Mouse (Mus musculus): ENCODE measurements around the gene Grid2. TPM values are rescaled to one million over a fixed set of nuclear protein-coding genes. Genes with fewer than 3 reads are reported as not detected.

The Grid2 gene
- total RNA-seq, 2 experiments from 2014 or later, result 25.2 to 26.8 TPM

DNA sequence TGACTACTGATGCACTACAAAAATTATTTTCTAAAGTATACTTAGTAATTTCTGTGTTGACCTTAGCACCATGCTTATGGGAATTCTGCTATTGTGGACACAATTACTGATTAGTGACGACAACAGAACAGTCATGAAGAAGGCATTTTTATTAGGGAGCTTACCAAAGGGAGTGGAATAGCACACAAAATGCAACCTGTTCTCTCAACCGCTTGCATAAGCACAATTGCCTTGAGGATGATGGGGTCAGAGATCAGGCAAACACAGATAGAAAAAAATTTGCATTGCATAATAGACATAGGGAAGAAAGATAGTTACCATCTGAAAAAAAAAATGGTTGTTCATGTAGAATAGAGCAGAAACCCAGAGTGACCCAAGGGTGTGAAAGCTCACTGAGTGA lies 790.4 kb downstream of the Grid2 start:
- DNase-seq, result no peak
- intact Hi-C loops (cut with DNase I), result no loop called here

DNA sequence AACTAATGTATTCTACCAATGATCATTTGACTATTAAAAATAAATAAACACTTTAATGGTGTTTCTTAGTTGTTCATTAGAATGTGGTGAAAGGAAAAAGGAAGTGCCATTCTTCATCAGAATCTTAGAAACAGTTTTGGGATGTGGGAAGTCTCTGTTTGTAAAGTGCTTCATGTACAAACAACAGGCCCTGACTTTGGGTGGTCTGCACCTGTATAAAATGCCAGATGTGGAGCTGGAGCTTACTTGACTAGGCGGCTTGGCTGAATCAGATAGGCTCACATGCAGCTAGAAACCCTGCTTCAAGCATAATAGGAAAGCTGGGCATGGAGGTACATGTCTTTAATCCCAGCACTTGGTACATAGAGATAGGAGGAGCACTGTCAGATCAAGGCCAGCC lies 791.1 kb downstream of the Grid2 start:
- intact Hi-C loops (cut with DNase I), result no loop called here
- no peak for DNase-seq

DNA sequence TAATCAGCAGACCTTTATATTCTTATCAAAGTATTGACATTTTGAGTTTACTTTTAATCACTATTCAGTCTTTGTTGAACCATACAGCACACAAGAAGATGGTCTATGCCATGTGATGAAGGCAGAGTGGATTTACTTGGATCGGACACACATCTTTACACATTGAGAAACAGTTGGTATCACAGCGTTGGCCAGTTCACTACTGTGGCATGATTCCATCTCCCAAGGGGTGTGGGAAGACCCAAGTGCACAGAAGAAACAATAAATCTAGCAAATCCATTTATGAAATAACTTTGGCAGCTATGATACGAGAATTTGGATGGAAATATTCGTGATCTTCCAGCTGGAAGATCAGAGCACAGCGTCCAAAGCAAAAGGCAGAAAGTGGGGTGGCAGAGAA lies 792.3 kb downstream of the Grid2 start:
- DNase-seq, result peak; percentile 40
- intact Hi-C loops (cut with DNase I), result no loop called here

DNA sequence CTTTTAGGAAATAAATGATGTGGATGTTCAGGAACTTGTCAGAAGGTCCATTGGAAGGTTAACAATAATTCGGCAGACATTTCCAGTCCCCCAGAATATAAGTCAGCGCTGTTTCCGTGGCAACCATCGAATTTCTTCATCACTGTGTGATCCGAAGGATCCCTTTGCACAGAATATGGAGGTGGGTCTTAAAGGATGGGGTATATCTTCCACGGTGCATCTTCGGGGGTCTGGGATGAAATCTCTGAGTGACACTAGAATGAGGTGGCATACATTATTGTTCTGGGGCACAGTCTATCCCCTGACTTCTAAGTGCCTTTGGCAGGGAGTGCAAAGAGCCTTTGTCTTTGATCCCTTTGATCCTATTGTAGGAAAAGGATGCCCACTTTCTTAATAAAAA lies 808.2 kb downstream of the Grid2 start:
- no peak for DNase-seq
- intact Hi-C loops (cut with DNase I), result no loop called here

DNA sequence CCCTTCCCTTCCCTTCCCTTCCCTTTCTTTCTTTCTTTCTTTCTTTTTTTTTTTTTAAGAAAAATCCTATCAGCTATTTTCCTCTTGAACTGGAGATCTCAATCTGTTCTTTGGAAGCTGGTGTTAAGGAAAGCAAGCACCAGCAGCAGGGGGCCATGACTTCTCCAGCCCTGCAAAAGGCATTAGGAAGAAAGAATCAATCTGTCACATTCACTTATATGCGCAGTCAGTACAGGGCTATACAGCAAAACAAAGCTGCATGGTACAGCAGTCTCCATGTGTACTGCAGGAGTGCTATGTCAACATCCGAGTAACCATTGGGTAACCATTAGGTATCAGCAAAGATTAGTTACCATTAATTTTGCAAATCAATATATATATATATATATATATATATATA lies 809.0 kb downstream of the Grid2 start:
- intact Hi-C loops (cut with DNase I), result no loop called here
- DNase-seq, result peak; percentile 7

DNA sequence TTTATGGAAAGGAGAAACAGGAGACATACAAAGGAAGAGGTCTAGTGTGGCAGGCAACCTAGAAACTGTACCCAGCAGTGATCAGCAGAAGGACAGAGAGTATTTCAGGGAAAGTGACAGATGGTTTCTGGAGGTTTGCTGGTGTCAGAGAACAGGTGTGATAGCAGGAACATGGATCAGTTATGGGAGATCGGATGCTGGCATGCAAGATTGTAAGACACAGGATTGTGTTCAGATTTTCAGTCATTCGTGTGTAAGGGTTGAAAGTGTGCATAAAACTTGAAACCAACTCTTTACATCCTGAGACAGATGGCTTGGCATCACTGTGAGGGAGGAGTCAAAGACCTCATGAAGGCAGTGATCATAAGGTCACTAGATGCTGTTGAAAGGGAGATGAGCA lies 817.7 kb downstream of the Grid2 start:
- DNase-seq, result no peak
- intact Hi-C loops (cut with DNase I), result no loop called here

- DNase-seq, result no peak
- intact Hi-C loops (cut with DNase I), result no loop called here
Observed at GRCm38 (mm10) chr6:64077911-64078310, 822.2 kb downstream of the Grid2 start.

GRCm38 (mm10) chr6:64098662-64099061 lies 843.0 kb downstream of the Grid2 start:
- DNase-seq, result peak; percentile 63
- intact Hi-C loops (cut with DNase I), result no loop called here

GRCm38 (mm10) chr6:64114594-64114993 lies 858.9 kb downstream of the Grid2 start:
- DNase-seq, result no peak
- intact Hi-C loops (cut with DNase I), result no loop called here

GRCm38 (mm10) chr6:64136275-64136674 lies 880.6 kb downstream of the Grid2 start:
- intact Hi-C loops (cut with DNase I), result no loop called here
- no peak for DNase-seq

- no peak for DNase-seq
- intact Hi-C loops (cut with DNase I), result no loop called here
Observed at GRCm38 (mm10) chr6:64148613-64149012, 892.9 kb downstream of the Grid2 start.

GRCm38 (mm10) chr6:64174995-64175612 lies 919.4 kb downstream of the Grid2 start:
- no peak for DNase-seq
- intact Hi-C loops (cut with DNase I), result no loop called here

GRCm38 (mm10) chr6:64193646-64194045 lies 938.0 kb downstream of the Grid2 start:
- DNase-seq, result no peak
- intact Hi-C loops (cut with DNase I), result no loop called here

DNA sequence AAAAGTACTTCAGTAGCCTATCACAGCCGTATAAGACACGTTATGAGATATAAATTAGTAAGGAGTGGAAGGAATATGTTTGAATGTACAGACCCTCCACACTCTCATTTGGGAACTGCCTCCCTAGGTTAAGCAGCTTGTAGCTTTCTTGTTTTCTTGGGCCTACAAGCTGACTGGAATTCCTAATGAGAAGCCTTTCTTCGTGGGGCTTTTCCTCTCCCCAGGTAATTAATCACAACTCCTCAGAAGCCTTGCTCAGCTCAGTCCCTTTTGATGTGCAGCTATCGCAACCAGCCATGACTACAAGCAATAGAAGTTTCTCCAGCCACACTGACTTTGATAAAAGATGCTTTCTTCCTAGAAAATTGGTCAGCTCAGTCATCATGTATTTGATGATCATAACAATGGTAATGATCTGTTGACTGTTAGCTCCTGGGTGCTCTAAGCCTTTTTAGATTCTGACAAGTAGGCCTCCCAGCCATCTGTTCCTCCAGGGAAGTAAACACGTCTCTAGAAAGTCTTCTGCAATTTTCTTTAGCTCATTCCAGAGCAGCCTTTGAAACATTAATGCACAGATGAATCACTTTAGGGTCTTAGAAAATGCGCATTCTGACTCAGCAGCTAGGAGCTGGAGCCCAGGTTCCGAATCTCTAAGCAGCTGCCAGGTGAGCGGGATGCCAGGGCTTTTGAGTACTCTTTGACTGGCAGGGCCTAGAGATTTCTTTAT lies 946.9 kb downstream of the Grid2 start:
- intact Hi-C loops (cut with DNase I), result no loop called here
- no peak for DNase-seq

DNA sequence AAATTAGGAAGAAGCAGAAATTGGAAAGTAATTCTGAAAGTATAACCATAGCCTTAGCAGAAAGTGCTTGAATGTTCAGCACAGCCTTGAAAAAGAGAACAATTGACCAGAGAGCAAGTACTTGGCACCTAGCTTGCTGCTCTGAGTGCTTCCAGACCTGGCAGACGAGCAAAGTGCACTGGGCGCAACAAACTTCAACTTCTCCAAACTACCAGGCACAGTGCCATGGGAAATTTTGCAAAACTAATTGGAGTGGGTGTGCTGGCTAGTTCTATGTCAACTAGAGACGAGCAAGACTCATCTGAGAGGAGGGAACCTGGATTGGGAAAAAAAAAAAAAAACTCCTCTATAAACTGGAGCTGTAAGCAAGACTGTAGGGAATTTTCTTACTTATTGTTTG lies 980.7 kb downstream of the Grid2 start:
- intact Hi-C loops (cut with DNase I), result no loop called here
- DNase-seq, result peak; percentile 42

DNA sequence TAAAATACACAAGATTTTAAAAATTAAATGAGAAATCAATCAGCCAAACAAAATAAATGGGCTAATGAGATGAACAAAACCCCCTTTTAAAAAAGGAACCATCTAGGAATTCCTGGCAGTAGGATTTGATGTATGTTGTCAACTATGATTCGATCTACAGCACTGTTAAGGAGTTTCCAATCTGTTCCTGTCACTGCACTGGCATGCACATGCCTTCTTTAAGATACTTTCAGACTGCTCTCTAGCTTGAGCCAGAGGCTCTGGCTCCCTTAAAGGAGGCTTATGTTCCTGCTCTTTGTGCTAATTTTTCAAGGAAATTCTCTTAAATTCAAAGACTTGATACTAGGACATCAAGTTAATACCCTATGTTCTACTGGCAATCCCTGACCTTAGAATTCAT lies 984.9 kb downstream of the Grid2 start:
- DNase-seq, result no peak
- intact Hi-C loops (cut with DNase I), result no loop called here

GRCm38 (mm10) chr6:64245951-64246350 lies 990.3 kb downstream of the Grid2 start:
- intact Hi-C loops (cut with DNase I), result no loop called here
- DNase-seq, result no peak

GRCm38 (mm10) chr6:64251041-64251440 lies 995.4 kb downstream of the Grid2 start:
- intact Hi-C loops (cut with DNase I), result no loop called here
- no peak for DNase-seq

DNA sequence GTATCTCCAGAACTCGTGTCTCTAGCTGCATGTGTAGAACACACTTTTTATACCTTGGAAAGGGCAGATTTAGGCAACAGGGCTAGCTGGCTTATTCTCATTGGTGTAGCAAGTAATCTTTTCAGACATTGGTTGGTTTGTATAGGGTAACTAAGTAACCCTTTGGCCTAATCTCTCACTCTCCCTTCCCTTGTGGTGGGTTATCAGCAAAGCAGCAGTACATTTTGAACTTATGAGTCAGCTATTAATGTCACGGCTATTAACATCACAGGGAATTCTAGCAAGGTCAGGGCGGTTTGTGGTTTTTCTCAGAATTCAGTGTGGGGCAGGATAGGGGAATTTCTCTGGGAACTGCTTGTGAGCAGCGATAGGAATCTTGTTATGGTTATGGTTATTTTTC lies 1007.8 kb downstream of the Grid2 start:
- intact Hi-C loops (cut with DNase I), result no loop called here

DNA sequence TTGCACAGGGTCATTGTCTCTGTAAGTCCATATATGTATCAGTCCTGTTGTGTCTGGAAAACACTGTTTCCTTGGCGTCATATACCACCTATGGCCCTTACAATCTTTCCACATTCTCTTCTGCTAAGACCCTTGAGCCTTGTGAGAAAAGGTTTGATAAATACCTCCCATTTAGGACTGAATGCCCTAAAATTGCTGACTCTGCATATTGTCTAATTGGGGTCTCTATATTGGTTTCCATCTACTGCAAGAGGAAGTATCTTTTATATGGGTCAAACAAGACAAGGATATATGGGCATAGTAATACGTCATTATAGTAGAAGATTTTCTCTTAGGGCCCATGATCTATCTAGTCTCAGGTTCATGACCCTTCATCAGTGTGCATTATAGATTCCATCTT lies 1008.5 kb downstream of the Grid2 start:
- intact Hi-C loops (cut with DNase I), result no loop called here
- DNase-seq, result no peak

More for the DNA sequence above, 1007.8 kb downstream of the Grid2 start:
- DNase-seq, result no peak

DNA sequence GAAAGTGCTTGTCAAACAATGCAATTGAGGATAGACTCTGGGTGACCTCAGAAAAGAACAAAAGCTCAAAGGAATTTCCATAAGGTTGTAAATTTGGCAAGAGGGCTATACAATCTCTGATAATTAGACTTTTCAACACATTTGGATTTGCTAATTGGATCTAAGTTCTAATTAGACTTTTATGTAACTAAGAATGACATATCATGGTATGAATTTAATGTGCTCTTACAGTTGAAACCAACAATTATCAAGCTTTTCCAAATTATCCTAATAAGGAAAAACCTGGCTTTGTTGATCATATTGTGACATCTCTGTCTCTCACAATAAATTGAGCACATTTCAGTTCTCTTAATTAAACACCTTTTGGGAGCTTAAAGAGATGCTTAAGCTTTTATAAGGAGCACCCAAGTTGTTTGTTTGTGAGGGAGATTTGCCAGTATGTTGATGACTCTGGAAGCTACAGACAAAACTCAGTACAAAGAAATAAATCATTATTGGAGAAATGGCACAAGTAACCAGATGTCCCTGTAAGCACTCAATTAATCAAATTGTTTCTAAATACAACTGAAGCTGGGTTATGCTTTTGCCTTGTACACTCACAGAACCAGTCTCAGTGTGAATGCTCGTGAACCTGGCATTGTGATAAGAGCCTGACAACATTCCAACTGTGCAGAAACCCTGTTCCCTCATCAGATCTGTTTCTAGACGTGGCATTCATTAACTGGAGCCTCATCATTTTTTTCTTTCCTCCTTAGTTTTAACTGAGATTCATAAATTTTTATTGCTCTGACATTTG lies 1018.8 kb downstream of the Grid2 start:
- DNase-seq, result no peak
- intact Hi-C loops (cut with DNase I), result no loop called here

DNA sequence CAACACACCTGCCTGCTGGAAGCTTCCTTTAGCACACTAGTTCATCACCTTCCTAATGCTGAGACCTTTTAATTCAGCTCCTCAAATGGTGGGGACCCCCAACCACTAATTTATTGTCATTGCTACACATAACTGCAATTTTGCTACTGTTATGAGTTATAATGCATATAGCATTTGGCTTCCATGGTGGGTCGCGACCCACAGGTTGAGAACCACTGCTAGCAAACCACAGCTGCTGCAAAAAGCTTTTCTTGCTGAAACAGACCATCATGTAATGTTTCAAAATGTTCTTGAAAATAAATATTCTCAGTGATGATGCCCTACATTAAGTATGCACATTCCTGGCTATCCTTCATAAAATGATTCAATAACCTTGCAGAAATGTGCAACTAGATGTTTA lies 1024.3 kb downstream of the Grid2 start:
- intact Hi-C loops (cut with DNase I), result no loop called here
- DNase-seq, result no peak

All from left cerebral cortex, postnatal 4 days (tissue).